Mouse (Mus musculus): ENCODE results near the gene Gpr153.

GRCm38 (mm10) chr4:152239974-152240373 lies 34.1 kb upstream of the Gpr153 start:
- no peak for TF ChIP-seq CTCF (IDR thresholded peaks at IDR 0.05; ENCODE audit: control insufficient read depth, insufficient read depth, low read length)
- no peak for TF ChIP-seq POLR2A (IDR thresholded peaks at IDR 0.05; ENCODE audit: borderline replicate concordance, control insufficient read depth, low read depth, low read length)
